Mouse (Mus musculus): ENCODE measurements at regions not wholly inside any gene's neighbourhood (a gene's known extent, or its start where the extent isn't known, plus 50 kb on each side); places are given as distances from the start of the nearest gene placed in this dataset.

DNA sequence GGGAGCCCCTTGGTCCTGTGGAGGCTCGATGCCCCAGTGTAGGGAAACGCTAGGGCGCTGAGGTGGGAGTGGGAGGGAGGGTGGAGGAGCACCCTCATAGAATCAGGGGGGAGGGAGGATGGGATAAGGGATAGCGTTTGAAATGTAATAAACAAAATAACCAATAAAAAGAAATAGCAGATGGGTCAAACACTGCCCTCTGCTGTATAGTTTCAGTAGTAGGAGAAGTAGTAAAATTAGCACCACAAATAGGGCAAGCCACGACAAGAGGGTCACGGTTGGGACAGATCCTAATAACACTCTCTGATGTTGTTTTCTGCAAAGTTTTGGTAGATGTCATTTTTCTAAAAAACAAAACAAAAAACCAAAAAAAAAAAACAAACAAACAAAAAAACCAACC is 131.3 kb upstream of the Atp5g3 start:
- Histone ChIP-seq H3K4me1 (ENCODE audit: control insufficient read depth, insufficient read depth, low read length) (no peaks in the 10 kb centered on the region), H3K4me3 (ENCODE audit: insufficient read depth, low read length) (no peak overlapping the region), H3K27ac (ENCODE audit: insufficient read depth, low read length) (no peak overlapping the region)
- no peak for TF ChIP-seq POLR2A (IDR thresholded peaks at IDR 0.05; ENCODE audit: extremely low read depth, insufficient read depth, low read length)
- TF ChIP-seq CTCF (IDR thresholded peaks at IDR 0.05; ENCODE audit: extremely low read depth, insufficient read depth, low read length): no peak

DNA sequence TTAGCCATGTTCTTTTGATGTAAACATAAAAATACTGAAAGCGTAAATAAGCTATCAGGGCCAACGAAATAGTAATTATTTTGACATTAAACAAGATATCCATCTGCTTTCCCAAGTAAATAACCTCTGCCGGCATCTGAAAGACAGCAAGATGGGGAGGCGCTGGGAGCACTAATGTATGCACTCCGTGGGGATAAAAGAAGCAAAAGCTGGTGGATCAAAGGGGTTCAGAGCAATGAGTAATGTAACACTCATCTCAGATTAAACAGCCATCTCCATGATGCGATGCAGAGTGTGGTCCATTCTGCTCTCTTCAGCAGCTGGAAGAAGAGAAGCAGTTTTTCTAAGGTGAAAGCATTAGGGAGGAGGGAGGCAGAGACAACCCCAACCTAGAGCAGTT is 128.5 kb upstream of the Atp5g3 start:
- no peak overlapping the region for H3K4me3 ChIP-seq (ENCODE audit: insufficient read depth, low read length)
- no peak overlapping the region for H3K27ac ChIP-seq (ENCODE audit: insufficient read depth, low read length)
- TF ChIP-seq CTCF (IDR thresholded peaks at IDR 0.05; ENCODE audit: extremely low read depth, insufficient read depth, low read length): no peak
- TF ChIP-seq POLR2A (IDR thresholded peaks at IDR 0.05; ENCODE audit: extremely low read depth, insufficient read depth, low read length): no peak
- H3K4me1 ChIP-seq (ENCODE audit: control insufficient read depth, insufficient read depth, low read length): no peaks in the 10 kb centered on the region

DNA sequence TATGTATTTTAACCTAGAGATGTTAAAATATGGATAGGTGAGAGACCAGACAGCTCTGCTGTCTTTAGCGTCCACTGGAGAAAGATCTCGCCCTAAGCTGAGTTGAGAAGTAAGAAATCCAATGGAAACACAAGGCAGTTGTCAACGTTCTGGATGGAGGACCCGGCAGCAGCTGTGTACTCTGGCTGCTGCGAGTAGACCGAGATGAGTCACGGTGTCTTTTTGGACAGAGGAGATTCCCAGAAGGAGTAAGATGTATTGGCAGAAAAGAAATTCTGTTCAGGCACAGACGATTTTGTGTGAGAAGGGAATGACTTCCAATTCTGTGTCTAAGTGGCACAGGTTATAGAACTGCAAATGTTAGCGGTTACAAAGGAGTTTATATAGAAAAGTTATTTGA is 124.9 kb upstream of the Atp5g3 start:
- TF ChIP-seq POLR2A (IDR thresholded peaks at IDR 0.05; ENCODE audit: extremely low read depth, insufficient read depth, low read length) (no peak), CTCF (IDR thresholded peaks at IDR 0.05; ENCODE audit: extremely low read depth, insufficient read depth, low read length) (no peak)
- Histone ChIP-seq H3K27ac (ENCODE audit: insufficient read depth, low read length) (no peak overlapping the region), H3K4me1 (ENCODE audit: control insufficient read depth, insufficient read depth, low read length) (no peaks in the 10 kb centered on the region), H3K4me3 (ENCODE audit: insufficient read depth, low read length) (no peak overlapping the region)

DNA sequence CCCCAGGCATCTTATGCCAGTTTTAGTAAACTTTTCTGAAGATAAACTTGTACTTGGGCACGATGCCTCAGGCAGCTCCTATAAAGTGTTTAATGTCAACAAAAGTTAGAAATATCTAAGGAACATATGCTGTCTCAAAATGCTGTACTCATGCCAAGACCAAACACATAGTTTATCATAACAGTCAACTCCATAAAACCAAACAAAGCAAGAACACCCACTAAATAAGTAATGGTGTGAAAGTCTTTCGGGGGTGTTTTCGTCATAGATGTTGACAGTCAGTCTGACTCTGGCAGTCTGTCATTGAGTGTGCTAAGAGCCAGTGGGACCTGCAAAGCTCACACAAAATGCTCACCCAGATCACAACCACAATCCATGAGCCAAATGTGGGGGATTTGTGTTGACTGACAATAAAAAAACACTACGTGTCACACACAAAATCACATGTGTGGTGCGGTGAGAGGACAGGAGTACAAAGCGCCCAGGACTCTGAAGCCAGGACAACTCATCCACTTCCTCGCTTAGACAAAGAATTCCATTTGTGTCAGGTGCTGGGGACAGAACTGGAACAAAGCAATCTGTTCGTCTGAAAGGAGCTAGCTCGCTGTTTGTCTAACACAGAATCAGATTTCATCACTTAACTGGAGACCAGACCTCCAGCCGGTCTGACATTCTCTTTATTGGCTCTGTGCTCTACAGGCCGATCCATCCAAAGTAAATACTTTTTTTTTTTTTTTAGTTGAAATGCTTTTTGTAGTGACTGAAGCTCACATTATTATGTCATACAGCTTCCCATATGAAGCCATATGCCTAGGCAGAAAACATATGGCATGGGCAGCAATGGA is 121.3 kb upstream of the Atp5g3 start:
- Histone ChIP-seq H3K27ac (ENCODE audit: insufficient read depth, low read length) (no peak overlapping the region), H3K4me3 (ENCODE audit: insufficient read depth, low read length) (no peak overlapping the region), H3K4me1 (ENCODE audit: control insufficient read depth, insufficient read depth, low read length) (no peaks in the 10 kb centered on the region)
- TF ChIP-seq POLR2A (IDR thresholded peaks at IDR 0.05; ENCODE audit: extremely low read depth, insufficient read depth, low read length): no peak
- no peak for TF ChIP-seq CTCF (IDR thresholded peaks at IDR 0.05; ENCODE audit: extremely low read depth, insufficient read depth, low read length)

DNA sequence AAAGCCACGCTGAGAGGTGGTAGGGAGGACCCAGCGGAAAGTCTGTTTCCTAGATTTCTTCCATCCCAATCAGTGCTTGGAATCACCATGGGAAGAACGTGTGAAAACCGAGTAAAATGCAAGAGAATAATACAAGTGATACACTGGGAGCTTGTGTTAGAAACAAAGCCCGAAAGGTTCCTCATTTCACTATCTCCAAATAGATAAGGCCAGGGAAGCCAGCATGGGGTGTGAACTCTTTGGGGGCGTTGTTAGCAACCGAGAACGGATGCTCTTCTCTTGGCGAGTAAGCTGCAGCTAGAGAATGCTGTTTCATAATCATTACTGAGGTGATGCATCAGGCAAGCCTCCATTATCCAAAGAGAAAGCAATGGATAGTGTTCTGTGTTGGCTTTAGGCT is 118.8 kb upstream of the Atp5g3 start:
- Histone ChIP-seq H3K27ac (ENCODE audit: insufficient read depth, low read length) (no peak overlapping the region), H3K4me1 (ENCODE audit: control insufficient read depth, insufficient read depth, low read length) (no peaks in the 10 kb centered on the region), H3K4me3 (ENCODE audit: insufficient read depth, low read length) (no peak overlapping the region)
- no peak for TF ChIP-seq CTCF (IDR thresholded peaks at IDR 0.05; ENCODE audit: extremely low read depth, insufficient read depth, low read length)
- TF ChIP-seq POLR2A (IDR thresholded peaks at IDR 0.05; ENCODE audit: extremely low read depth, insufficient read depth, low read length): no peak

DNA sequence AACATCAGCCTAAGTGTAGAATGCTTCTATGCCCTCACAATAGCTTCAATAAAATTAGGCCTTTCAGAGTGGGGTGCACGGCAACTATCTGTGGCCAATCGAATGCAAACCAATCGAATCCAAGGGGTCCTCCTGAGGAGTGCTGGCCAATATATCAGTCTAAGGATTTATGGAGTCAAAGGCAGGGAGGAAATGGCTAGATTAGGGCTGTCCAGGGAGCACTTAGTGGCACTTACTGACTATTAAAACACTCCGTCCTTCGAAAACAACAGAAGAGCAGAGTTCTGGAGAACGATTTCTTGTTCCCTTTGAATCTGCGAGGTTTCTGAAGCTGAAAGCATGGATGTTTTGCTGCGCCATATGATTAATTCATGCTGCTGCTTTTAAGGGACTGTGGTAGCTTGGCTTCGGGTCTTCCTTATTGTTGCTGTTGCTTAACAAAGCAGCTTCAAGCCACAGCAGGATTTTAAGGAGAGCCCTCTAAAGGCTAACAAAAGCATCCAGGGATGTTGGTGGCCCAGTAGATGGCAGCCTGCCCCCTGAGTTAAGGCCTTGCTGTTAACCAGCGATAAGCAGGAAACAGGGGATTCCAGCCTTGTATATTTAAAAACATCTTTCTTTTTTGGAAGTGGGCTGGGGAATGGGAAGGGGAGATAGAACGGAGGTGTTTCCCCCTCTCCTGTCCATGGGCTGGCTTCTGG is 116.4 kb upstream of the Atp5g3 start:
- TF ChIP-seq POLR2A (IDR thresholded peaks at IDR 0.05; ENCODE audit: extremely low read depth, insufficient read depth, low read length) (no peak), CTCF (IDR thresholded peaks at IDR 0.05; ENCODE audit: extremely low read depth, insufficient read depth, low read length) (peak; percentile 61)
- Histone ChIP-seq H3K27ac (ENCODE audit: insufficient read depth, low read length) (no peak overlapping the region), H3K4me3 (ENCODE audit: insufficient read depth, low read length) (no peak overlapping the region), H3K4me1 (ENCODE audit: control insufficient read depth, insufficient read depth, low read length) (no peaks in the 10 kb centered on the region)

DNA sequence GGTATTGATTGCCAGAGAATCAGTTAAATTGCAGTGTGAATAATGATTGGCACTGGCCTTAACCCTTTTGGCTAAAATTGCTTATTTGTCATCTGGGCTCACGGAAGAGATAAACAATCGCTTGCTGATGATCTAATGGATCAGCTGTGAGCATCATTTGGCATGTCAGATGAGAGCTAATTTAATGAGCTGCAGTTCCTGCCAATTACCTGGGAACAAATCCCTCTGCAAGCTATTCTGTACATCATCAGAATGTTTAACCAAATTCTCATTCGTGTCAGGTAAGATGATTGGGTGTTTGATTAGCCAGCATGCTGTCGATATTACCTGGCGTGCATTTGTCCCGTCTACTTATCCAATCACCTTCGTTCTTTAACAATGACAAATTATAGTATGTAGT is 104.0 kb upstream of the Atp5g3 start:
- no peaks in the 10 kb centered on the region for H3K4me1 ChIP-seq (ENCODE audit: control insufficient read depth, insufficient read depth, low read length)
- H3K27ac ChIP-seq (ENCODE audit: insufficient read depth, low read length): no peak overlapping the region
- H3K4me3 ChIP-seq (ENCODE audit: insufficient read depth, low read length): no peak overlapping the region
- TF ChIP-seq CTCF (IDR thresholded peaks at IDR 0.05; ENCODE audit: extremely low read depth, insufficient read depth, low read length) (no peak), POLR2A (IDR thresholded peaks at IDR 0.05; ENCODE audit: extremely low read depth, insufficient read depth, low read length) (no peak)

DNA sequence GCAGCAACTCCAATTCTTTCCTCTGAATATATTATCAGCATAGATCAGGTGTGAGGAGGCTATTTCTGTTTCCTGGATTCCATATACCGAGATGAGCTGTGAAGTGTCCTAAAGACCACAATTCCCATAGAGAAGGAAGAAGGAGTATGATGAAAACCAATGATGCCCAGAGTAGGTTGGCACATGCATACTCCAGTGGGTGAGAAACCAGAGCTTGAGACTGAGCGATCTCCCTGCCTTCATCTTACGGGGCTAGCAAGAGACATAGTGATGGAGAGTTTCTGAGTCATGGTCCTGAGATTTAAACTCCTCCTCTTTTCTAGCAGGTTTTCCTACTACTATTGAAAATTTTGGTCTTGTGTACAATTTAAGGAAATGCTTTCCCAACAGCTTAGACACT is 103.1 kb upstream of the Atp5g3 start:
- no peak for TF ChIP-seq POLR2A (IDR thresholded peaks at IDR 0.05; ENCODE audit: extremely low read depth, insufficient read depth, low read length)
- no peak for TF ChIP-seq CTCF (IDR thresholded peaks at IDR 0.05; ENCODE audit: extremely low read depth, insufficient read depth, low read length)
- Histone ChIP-seq H3K27ac (ENCODE audit: insufficient read depth, low read length) (no peak overlapping the region), H3K4me3 (ENCODE audit: insufficient read depth, low read length) (no peak overlapping the region), H3K4me1 (ENCODE audit: control insufficient read depth, insufficient read depth, low read length) (no peaks in the 10 kb centered on the region)

DNA sequence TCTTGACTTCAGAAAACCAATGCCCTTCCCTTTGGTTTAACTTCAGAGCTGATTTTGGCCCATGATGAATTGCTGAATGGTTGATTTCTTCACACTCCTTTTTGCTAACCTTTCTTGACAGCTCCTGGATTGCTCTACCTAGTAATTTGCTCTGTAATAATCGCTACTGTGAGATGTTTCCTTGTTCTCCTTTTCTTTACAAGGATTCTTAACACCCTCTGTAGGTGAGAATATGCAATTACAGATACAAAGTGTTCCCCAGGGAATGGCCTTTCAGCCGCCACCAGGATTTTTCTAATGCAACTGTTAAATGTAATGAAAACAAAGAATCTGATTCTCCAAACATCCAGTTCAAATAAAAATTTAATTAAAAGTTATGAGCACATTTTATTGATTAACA is 87.4 kb upstream of the Atp5g3 start:
- H3K4me3 ChIP-seq (ENCODE audit: insufficient read depth, low read length): no peak overlapping the region
- TF ChIP-seq POLR2A (IDR thresholded peaks at IDR 0.05; ENCODE audit: extremely low read depth, insufficient read depth, low read length): no peak
- TF ChIP-seq CTCF (IDR thresholded peaks at IDR 0.05; ENCODE audit: extremely low read depth, insufficient read depth, low read length): 0 out of 2 replicates have a peak, but pooled peaks have one; percentile 21
- no peak overlapping the region for H3K27ac ChIP-seq (ENCODE audit: insufficient read depth, low read length)
- H3K4me1 ChIP-seq (ENCODE audit: control insufficient read depth, insufficient read depth, low read length): no peaks in the 10 kb centered on the region

DNA sequence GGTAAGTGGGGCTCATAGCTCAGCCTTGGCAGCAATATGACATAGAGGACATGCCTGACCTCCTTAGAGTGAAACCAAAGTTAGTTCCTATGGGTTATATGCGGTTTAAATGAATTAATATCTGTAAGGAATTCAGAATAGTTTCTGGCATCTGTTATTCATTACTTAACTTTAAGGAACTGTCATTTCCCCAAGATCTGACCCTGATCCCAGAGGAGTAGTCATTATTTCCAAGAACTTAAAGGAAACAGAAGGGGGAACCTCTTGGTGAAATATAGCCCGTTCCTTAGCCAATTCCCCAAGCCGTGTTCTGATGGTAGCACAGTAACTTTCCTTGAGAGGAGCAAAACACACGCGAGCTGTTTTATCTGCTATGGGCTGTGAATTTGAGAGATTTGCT is 85.9 kb upstream of the Atp5g3 start:
- Histone ChIP-seq H3K4me3 (ENCODE audit: insufficient read depth, low read length) (no peak overlapping the region), H3K4me1 (ENCODE audit: control insufficient read depth, insufficient read depth, low read length) (no peaks in the 10 kb centered on the region), H3K27ac (ENCODE audit: insufficient read depth, low read length) (no peak overlapping the region)
- TF ChIP-seq CTCF (IDR thresholded peaks at IDR 0.05; ENCODE audit: extremely low read depth, insufficient read depth, low read length) (no peak), POLR2A (IDR thresholded peaks at IDR 0.05; ENCODE audit: extremely low read depth, insufficient read depth, low read length) (no peak)

All from cortical plate, adult 2 months (tissue).